Mouse (Mus musculus) v-Abl transformed pro-B cells (cell line): ENCODE measurements around the gene E2f7.
"Not testable (repeated sequence)": the region's sequence is repeated elsewhere in the genome, so short reads cannot be mapped to it uniquely, and the experiment has no call there.

Source experiments
- in situ Hi-C, 2 experiments: fragments of 400-800 bp; cut with MboI; formaldehyde crosslinking; loops; one replicate each; pipeline ENCODE4 v1.15.1; 2025; ENCODE audit not compliant: unreplicated experiment in 2 of 2

Gene E2f7

GRCm38 (mm10) chr10:110744686-110745639 is at the start of gene E2f7:
Gene E2f7 (plus strand): TSS chr10:110745439.
- in situ Hi-C loops: no loop called here

- in situ Hi-C loops: no loop called here
Observed at GRCm38 (mm10) chr10:110701276-110701675, 44.0 kb upstream of the E2f7 start.

GRCm38 (mm10) chr10:110705672-110706071 is 39.6 kb upstream of the E2f7 start:
- in situ Hi-C loops: no loop called here

DNA sequence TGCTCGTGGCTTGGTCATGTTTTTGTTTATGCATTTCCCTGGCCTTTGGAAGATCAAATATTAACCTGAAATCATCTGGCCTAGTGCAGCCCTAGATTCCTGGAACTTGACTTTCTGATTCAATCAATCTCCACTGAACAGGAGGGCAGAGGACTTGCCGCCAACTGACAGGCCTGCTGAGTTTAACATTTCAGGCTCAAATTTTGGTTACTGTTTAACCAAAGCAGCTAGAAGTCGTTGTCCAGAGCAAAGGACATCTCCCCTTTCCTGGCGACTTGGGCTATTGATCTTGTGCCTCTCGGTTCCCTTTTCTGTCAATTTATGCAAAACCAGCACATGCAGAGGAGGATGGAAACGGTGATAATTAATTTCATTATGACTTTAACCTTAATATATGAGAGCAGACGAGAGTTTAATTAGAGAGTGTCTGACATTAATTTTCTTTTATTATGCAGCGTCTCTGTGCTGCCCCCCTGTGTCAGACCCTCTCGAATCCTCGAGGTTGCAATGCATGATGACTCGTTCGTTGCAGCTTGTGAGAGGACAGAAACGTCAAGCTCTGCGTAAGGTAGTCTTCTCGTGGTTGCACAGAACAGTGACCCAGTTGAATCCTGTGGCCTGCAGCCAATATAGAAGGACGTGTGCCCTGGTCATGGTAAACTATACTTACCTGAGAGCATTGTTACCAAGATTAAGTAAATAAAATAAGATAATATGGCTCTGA is 37.7 kb upstream of the E2f7 start:
- in situ Hi-C loops: no loop called here

DNA sequence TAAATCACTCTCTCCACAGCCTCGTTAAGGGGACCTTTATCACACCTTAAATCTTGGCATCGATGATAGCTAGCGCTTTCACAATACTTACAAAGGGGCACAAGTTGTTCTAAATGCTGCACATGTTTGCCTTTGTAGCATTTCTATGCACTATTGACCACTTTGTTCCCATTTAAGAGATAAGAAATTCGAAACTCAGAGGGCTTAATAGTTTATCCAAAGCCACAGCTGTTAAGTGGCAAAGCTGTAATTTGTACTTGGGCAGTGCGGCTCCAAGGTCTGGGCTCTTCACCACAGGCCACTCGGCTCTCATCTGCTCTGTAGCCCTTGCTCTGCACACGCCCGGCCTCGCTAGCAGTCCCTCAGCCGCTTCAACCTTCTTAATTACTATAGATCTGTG is 28.4 kb upstream of the E2f7 start:
- in situ Hi-C loops: no loop called here

DNA sequence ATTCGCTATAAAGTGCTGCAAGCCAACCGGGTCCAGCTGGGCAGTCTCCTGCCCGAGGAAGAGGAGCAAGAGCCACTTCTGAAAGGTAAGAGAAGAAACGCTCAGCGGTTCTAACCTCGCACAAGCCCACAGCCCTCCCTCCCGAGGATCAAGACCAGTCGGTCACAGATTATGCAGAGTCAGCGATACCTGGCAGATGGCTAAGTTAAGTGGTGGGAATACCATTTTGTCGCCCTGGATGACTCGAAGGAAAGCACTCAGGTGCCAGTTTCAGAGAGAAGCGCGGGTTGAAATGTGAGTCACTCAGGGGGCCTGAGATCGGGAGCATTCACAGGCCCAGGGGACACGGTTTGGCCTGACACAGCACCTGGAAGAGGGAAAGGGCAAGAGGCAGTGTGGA is 18.8 kb upstream of the E2f7 start:
- in situ Hi-C loops: loop anchor here (5.0 to 10.0 kb wide), 3 partner anchors 248 to 368 kb away; no protein-coding TSS in a partner anchor

DNA sequence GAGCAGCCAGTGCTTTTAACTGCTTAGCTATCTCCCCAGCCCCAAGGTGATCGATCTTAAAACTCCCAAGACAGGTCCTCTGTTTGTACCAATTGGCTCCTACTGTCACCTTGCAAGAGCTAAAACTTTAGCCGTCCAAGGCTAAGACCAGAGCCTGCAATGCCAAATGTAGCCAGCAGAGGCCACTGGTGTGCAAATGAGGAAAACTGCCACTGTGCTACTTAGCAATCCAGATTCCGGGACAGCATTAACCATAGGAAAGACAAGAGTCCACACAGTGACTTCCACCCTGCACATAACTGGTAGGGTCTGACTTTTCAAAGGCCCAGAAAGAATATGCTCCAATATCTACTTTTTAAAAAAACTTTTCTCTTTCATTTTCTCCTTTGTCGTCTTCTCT is 17.4 kb upstream of the E2f7 start:
- in situ Hi-C loops: loop anchor here (5.0 to 10.0 kb wide), 3 partner anchors 247 to 367 kb away; no protein-coding TSS in a partner anchor

- in situ Hi-C loops: no loop called here
Observed at GRCm38 (mm10) chr10:110733343-110733742, 11.9 kb upstream of the E2f7 start.

GRCm38 (mm10) chr10:110743701-110744100 is 1.5 kb upstream of the E2f7 start:
- in situ Hi-C loops: no loop called here

DNA sequence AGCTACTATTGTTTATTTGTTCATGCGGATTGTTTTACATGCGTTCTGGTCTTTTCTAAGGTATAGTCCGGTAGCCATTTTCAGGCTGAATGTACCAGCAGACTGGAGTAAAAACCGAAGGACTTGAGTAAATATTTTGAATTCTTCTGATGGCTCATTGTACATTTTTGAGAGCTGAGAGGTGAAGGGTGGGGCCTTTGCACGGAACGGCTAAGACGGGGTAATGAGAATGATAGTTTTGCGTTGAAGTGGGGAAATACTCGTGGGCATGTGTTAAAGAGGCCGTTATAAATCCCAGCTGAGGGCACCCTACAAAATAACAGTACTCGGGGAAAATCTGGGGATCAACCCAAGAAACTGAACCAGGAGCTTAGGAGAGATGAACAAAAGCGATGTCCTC is 1.1 kb upstream of the E2f7 start:
- in situ Hi-C loops: no loop called here

GRCm38 (mm10) chr10:110745640-110746032 is 397 bp downstream of the E2f7 start:
- in situ Hi-C loops: no loop called here

DNA sequence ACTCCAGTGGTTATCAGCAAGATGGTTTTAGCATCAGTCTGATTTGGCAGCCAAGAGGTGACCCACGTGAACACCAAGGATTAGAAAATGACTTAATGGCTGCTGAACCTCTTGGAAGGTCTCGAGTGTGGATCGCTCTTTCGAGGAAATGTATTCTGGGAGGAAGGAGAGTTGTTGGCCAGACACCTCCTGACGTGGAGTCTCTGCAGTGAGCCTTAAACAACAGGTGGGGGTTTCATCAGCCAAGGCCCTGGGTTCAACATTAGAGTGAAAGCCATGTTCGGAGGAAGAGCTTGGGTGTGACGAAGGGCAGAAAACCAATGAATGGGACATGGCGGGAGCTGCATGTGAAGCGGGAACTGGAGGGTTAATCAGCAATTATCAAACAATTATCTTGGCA is 3.8 kb downstream of the E2f7 start:
- in situ Hi-C loops: no loop called here

DNA sequence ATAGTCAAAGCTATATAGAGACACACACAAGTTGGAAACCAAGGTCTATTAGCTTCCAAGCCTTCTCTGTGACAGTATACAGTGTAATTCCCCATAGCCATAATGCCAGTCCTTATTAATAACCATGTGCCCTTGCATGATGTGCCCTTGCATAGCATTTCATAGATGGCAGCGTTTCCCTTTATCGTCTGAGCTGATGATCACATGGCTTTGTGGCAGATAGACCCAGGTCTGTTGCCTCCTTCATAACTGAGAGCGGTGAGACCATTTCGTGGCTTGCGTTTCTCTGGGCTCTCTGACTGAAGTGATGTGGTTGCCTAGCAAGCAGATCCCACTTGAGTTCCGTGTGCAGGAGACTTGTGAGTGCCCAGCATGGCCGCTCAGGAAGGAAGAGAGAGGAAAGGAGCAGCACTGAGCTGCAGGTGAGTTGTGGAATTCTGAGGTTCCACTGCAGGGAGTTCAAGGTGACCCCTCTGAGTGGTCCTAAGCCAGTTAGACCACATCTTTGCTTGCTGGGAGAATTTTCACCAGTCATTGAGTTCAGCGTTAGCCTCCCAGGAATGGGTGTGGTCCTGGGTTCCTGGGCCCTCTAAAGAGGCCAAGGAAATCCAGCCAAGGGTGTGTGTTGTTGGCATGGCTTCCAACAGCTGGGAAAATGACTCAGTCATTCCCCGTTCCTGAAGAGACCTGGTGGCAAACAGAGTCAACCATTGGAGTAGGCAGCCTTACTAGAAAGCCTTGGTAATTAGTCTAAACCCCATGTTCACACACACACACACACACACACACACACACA is 4.5 kb downstream of the E2f7 start:
- in situ Hi-C loops: no loop called here

DNA sequence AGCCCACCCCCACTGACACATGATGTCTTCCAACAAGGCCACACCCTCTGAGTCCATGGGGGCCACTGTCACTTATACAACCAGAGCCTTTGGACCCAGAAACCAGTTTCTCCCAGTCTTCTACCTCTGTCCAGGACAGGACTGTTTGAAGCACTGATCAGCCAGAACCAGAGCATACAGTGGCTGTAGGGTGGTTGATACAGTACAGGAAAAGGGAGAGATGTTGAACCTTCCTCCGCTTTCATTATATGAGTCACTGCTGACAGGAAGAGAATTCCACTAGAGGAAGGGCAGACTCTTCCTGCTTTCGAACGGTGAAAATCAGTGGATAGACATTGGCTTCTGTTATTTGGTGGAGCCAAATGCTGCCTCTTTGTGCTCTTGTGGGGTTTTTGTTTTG is 7.6 kb downstream of the E2f7 start:
- in situ Hi-C loops: no loop called here

GRCm38 (mm10) chr10:110755556-110755955 is 10.3 kb downstream of the E2f7 start:
- in situ Hi-C loops: no loop called here

GRCm38 (mm10) chr10:110756271-110756793 is 11.1 kb downstream of the E2f7 start:
- in situ Hi-C loops: no loop called here

- in situ Hi-C loops: not testable (repeated sequence)
Observed at GRCm38 (mm10) chr10:110760552-110760951, 15.3 kb downstream of the E2f7 start.

- in situ Hi-C loops: no loop called here
Observed at GRCm38 (mm10) chr10:110762134-110762884, 17.1 kb downstream of the E2f7 start.

GRCm38 (mm10) chr10:110763416-110763815 is 18.2 kb downstream of the E2f7 start:
- in situ Hi-C loops: no loop called here

DNA sequence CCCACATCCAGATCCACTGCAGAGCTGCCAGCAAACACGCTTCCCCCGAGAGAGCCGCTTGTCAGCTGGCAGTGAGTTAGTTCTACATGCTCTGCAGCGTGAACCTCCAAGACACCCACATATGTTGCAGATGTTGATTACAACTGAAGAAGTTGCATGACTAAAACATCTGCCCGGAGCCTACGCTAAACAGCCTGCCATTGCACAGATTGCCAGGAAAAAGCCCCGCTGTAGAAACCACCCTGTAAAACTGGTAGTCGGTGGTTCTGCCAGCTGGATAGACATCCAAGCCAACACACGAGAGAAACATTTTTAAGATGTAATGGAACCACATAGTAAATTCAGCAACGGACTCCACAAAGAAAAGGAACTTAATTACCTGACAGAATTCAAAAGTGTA is 24.3 kb downstream of the E2f7 start:
- in situ Hi-C loops: no loop called here
